8 mouse cellular contexts compared by ENCODE assay signal in the genomic region with DNA sequence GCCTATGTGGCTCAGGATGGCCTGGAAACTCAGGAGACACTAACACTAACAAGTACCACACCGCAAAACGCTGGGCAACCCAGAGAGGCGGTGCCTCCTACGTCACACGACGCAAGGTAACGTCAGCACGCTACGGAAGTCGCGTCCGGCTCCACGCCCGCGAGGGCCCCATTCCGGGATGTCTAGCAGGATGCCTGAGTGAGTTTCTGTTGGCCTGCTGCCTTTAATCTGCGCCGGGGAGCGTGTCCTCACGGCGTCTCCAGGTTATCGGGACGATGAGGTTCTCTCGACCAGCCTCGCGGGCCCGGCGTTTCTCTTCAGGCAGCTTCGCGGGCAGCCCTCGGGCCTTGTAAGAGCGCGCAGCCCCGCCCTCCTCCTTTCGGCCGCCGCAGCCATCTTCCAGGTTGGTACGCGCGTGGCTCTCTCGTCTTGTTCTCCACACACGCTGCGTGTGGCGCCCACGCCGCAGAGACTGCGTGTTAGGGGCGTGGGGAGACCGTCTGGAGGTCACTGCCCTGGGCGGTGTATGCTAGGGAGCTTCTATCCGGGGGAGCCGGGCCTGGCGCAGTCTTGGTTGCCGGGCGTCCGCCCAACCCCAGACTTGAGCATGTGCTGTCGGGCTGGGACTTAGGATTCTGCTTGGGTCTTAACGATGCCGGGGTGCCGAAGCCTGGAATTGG. TPM values are rescaled to one million over a fixed set of nuclear protein-coding genes. Genes with fewer than 3 reads are reported as not detected.
A peak's percentile ranks its signal among the peaks of the same experiment; 100 is the strongest.
DNase-seq lines count a peak whose midpoint lies in the region; ATAC-seq and TF ChIP-seq lines count a peak whose summit lies in the region.

A gene (plus strand): TSS at position 122 of the 680 bp plus-strand sequence.

- WGBS in heart, embryonic 12.5 days = under 1% methylated on average over 60 of the region's 60 CpGs
- 2% methylated on average over 60 of the region's 60 CpGs for WGBS in kidney, postnatal 0 days
- under 1% methylated on average over 60 of the region's 60 CpGs for WGBS in liver, embryonic 11.5 days
- WGBS in stomach, embryonic 14.5 days = under 1% methylated on average over 60 of the region's 60 CpGs

- peak; percentile 95 for ATAC-seq in erythroid progenitor cell, adult 5-6 weeks (replicated peaks; ENCODE audit: low FRiP score, poor library complexity, severe bottlenecking)
- peak; percentile 99 for ATAC-seq in heart, embryonic 12.5 days (ENCODE audit: insufficient number of reproducible peaks, low FRiP score)
- peak; percentile 98 for ATAC-seq in kidney, postnatal 0 days (replicated peaks; ENCODE audit: low FRiP score, low read depth)
- peak; percentile 97 for ATAC-seq in liver, embryonic 11.5 days (replicated peaks; ENCODE audit: low FRiP score)
- peak; percentile 97 for ATAC-seq in stomach, embryonic 14.5 days (ENCODE audit: insufficient number of reproducible peaks, insufficient read depth, low FRiP score, low read depth)

- H3K36me3 ChIP-seq in heart, embryonic 12.5 days = peaks cover 38% of the 10 kb centered on the region
- H3K36me3 ChIP-seq in kidney, postnatal 0 days (ENCODE audit: insufficient read depth, low read length) = peaks cover 29% of the 10 kb centered on the region
- H3K36me3 ChIP-seq in liver, embryonic 11.5 days (ENCODE audit: control insufficient read depth, insufficient read depth, low read length) = peaks cover 33% of the 10 kb centered on the region
- peaks cover 37% of the 10 kb centered on the region for H3K36me3 ChIP-seq in stomach, embryonic 14.5 days (ENCODE audit: control insufficient read depth, insufficient read depth, low read length)

- DNase-seq in CD4-positive helper T cell, adult 2 months (ENCODE audit: low read depth, low spot score) = peak; percentile 97
- DNase-seq in brain, embryonic 18.5 days (ENCODE audit: low read depth, low spot score) = peak; percentile 90
- peak; percentile 95 for DNase-seq in kidney, postnatal 0 days (ENCODE audit: low spot score)
- DNase-seq in liver, embryonic 11.5 days (ENCODE audit: low spot score) = peak; percentile 96
- peak; percentile 98 for DNase-seq in naive thymus-derived CD4-positive, alpha-beta T cell, adult 2 months (ENCODE audit: low read depth)

- H3K9me3 ChIP-seq in heart, embryonic 12.5 days (replicated peaks) = no peaks in the 10 kb centered on the region
- no peaks in the 10 kb centered on the region for H3K9me3 ChIP-seq in kidney, postnatal 0 days (replicated peaks; ENCODE audit: low read length)
- H3K9me3 ChIP-seq in liver, embryonic 11.5 days (ENCODE audit: control insufficient read depth, low read length) = no peaks in the 10 kb centered on the region
- no peaks in the 10 kb centered on the region for H3K9me3 ChIP-seq in stomach, embryonic 14.5 days (ENCODE audit: control insufficient read depth, low read depth, low read length)

- no peaks in the 10 kb centered on the region for H3K27me3 ChIP-seq in heart, embryonic 12.5 days (replicated peaks)
- H3K27me3 ChIP-seq in kidney, postnatal 0 days (ENCODE audit: insufficient read depth, low read length) = no peaks in the 10 kb centered on the region
- H3K27me3 ChIP-seq in liver, embryonic 11.5 days (replicated peaks; ENCODE audit: control insufficient read depth, insufficient read depth, low read length) = no peaks in the 10 kb centered on the region
- H3K27me3 ChIP-seq in stomach, embryonic 14.5 days (ENCODE audit: control insufficient read depth, insufficient read depth, low read length) = no peaks in the 10 kb centered on the region

- peaks cover 16% of the 10 kb centered on the region for H3K4me1 ChIP-seq in heart, embryonic 12.5 days (replicated peaks)
- peaks cover 6% of the 10 kb centered on the region; the same call in 1 of the 2 replicates for H3K4me1 ChIP-seq in kidney, postnatal 0 days (replicated peaks; ENCODE audit: insufficient read depth, low read length)
- H3K4me1 ChIP-seq in liver, embryonic 11.5 days (replicated peaks; ENCODE audit: control insufficient read depth, insufficient read depth, low read length) = peaks cover 15% of the 10 kb centered on the region
- H3K4me1 ChIP-seq in stomach, embryonic 14.5 days (ENCODE audit: control insufficient read depth, insufficient read depth, low read length) = peaks cover 11% of the 10 kb centered on the region

- peak within 1 kb of the TSS; percentile 84 for H3K27ac ChIP-seq in heart, embryonic 12.5 days (ENCODE audit: poor library complexity, severe bottlenecking)
- peak within 1 kb of the TSS; percentile 88 for H3K27ac ChIP-seq in kidney, postnatal 0 days
- peak within 1 kb of the TSS; percentile 88 for H3K27ac ChIP-seq in liver, embryonic 11.5 days (ENCODE audit: low read depth, low read length)
- peak within 1 kb of the TSS; percentile 64; the same call in 1 of the 2 replicates for H3K27ac ChIP-seq in stomach, embryonic 14.5 days (ENCODE audit: low read length)

- peak within 1 kb of the TSS; percentile 88 for H3K4me2 ChIP-seq in heart, embryonic 12.5 days
- H3K4me2 ChIP-seq in kidney, postnatal 0 days (ENCODE audit: low read length) = peak within 1 kb of the TSS; percentile 67
- peak within 1 kb of the TSS; percentile 88 for H3K4me2 ChIP-seq in liver, embryonic 11.5 days
- H3K4me2 ChIP-seq in stomach, embryonic 14.5 days (replicated peaks; ENCODE audit: low read depth, low read length) = peak within 1 kb of the TSS; percentile 71

- H3K9ac ChIP-seq in heart, embryonic 12.5 days = peak within 1 kb of the TSS; percentile 95
- peak within 1 kb of the TSS; percentile 96 for H3K9ac ChIP-seq in kidney, postnatal 0 days (ENCODE audit: low read depth, low read length)
- peak within 1 kb of the TSS; percentile 99 for H3K9ac ChIP-seq in liver, embryonic 11.5 days (ENCODE audit: low read depth, low read length)
- peak within 1 kb of the TSS; percentile 92 for H3K9ac ChIP-seq in stomach, embryonic 14.5 days (replicated peaks; ENCODE audit: low read depth, low read length)

- peak within 1 kb of the TSS; percentile 84 for H3K4me3 ChIP-seq in heart, embryonic 12.5 days
- peak within 1 kb of the TSS; percentile 93 for H3K4me3 ChIP-seq in kidney, postnatal 0 days (replicated peaks; ENCODE audit: low read depth, low read length)
- peak within 1 kb of the TSS; percentile 90 for H3K4me3 ChIP-seq in liver, embryonic 11.5 days (ENCODE audit: low read depth, low read length)
- H3K4me3 ChIP-seq in stomach, embryonic 14.5 days (ENCODE audit: low read depth, low read length) = peak within 1 kb of the TSS; percentile 76

- TF ChIP-seq CTCF in kidney, postnatal 0 days (IDR thresholded peaks at IDR 0.05; ENCODE audit: low read depth) = no peak

RNA-seq across cellular contexts. Expression of the gene that starts here (rescaled TPM):
- 547 and 879 TPM in 2 replicates for total RNA-seq in erythroid progenitor cell, adult 5-6 weeks (2015; ENCODE audit: low replicate concordance)
- 529 and 618 TPM in 2 replicates for total RNA-seq in erythroid progenitor cell, adult 5-6 weeks (2017; ENCODE audit: low replicate concordance)
- polyA plus RNA-seq in heart, embryonic 12.5 days (2016; fragmentation: Nextera tagmentation; extraction: Ambion mirVana) = 370 and 375 TPM in 2 replicates
- 604 and 688 TPM in 2 replicates for polyA plus RNA-seq in kidney, postnatal 0 days (2015; fragmentation: Nextera tagmentation; extraction: Ambion mirVana)
- polyA plus RNA-seq in liver, embryonic 11.5 days (2014; fragmentation: Nextera tagmentation; extraction: Ambion mirVana) = 719 and 772 TPM in 2 replicates
- 738 and 754 TPM in 2 replicates for polyA plus RNA-seq in stomach, embryonic 14.5 days (2014; fragmentation: Nextera tagmentation; extraction: Ambion mirVana)

Comparison
In these comparisons a context has a peak if more than half of its experiments do, and no peak if none do; other contexts are left out.
1. Peak in every context shown above with its lines: DNase-seq, ATAC-seq, H3K4me3 ChIP-seq and H3K27ac ChIP-seq.